Mouse (Mus musculus) ES-Bruce4 (cell line): ENCODE measurements around the gene Gtf2e1. TPM values are rescaled to one million over a fixed set of nuclear protein-coding genes. Genes with fewer than 3 reads are reported as not detected.

Experiments
- H3K27ac ChIP-seq: 2 replicates; pipeline ENCODE4 v1.5.1; 2012; ENCODE audit warnings: low read length, inconsistent platforms; ENCODE audit not compliant: insufficient read depth
- H3K27me3 ChIP-seq: 2 replicates; pipeline ENCODE4 v1.6.1; 2012; ENCODE audit warnings: mild to moderate bottlenecking, low read length, inconsistent platforms; ENCODE audit not compliant: control insufficient read depth, poor library complexity, insufficient read depth, severe bottlenecking
- H3K36me3 ChIP-seq: 2 replicates; pipeline ENCODE4 v1.6.1; 2012; ENCODE audit warnings: inconsistent platforms, mild to moderate bottlenecking, low read length, moderate library complexity; ENCODE audit not compliant: control insufficient read depth, poor library complexity, insufficient read depth, severe bottlenecking
- H3K4me1 ChIP-seq: one replicate; pipeline ENCODE4 v1.8.1; 2011; ENCODE audit warnings: low read length; ENCODE audit not compliant: control insufficient read depth, insufficient read depth
- H3K4me3 ChIP-seq: 2 replicates; pipeline ENCODE4 v1.5.1; 2011; ENCODE audit warnings: low read depth, mild to moderate bottlenecking, low read length
- H3K9ac ChIP-seq: 2 replicates; pipeline ENCODE4 v1.6.1; 2012; ENCODE audit warnings: low read depth, mild to moderate bottlenecking, inconsistent platforms; ENCODE audit not compliant: poor library complexity, severe bottlenecking
- H3K9me3 ChIP-seq: replicated peaks from 2 replicates; pipeline ENCODE4 v1.6.1; 2012; ENCODE audit warnings: mild to moderate bottlenecking, low read length, inconsistent platforms; ENCODE audit not compliant: control insufficient read depth, poor library complexity, insufficient read depth, severe bottlenecking
- CTCF ChIP-seq: IDR thresholded peaks from one replicate; pipeline ENCODE4 v1.8.1; 2011; ENCODE audit warnings: low read depth, low read length
- EP300 ChIP-seq: IDR thresholded peaks from 2 replicates; pipeline ENCODE4 v1.6.1; 2011; ENCODE audit warnings: low read depth, low read length; ENCODE audit not compliant: insufficient read depth
- POLR2A ChIP-seq: IDR thresholded peaks from one replicate; pipeline ENCODE4 v1.8.1; 2011; ENCODE audit warnings: low read length; ENCODE audit not compliant: insufficient read depth
- polyA plus RNA-seq: library from polyadenylated mRNA; stranded (reverse); fragments of >200 nt; gene quantifications from 2 replicates; pipeline ENCODE4 v1.2.4, GENCODE M21; 2011; ENCODE audit warnings: low read depth; ENCODE audit not compliant: missing spikeins, insufficient read depth, insufficient read length

Gtf2e1 gene
- polyA plus RNA-seq, 1 experiment, result 68.9 TPM

DNA sequence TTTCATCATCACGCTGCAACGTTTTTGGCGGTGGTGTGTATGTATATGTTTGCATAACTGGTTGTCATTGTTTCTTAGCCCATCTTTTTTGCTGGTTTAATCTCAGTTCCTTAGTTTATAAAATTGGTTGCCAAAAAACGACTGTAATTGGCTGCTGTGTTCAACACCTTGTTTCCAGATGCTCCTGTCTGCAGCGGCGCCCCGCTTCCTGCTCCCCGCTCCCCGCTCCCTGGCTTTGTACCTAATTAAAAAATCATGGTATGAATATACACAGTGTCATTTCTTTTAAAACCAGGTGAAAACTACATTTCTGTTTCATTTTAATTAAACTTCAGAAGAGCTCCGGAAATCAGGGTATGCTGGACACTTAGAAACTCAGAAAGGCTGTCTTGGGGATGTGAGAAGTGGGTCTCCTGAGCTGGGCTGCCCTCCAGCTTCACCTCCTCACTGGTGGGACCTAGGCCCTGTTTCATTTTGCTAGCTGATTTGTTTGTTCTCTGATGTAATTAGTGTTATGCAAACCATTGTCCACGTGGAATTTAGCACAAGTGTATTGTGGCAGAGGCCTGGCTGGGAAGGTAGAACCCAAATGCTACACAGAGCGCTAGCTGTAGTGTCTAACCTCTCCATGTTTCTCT, 32.6 kb upstream of the Gtf2e1 start:
- no peaks in the 10 kb centered on the region for H3K4me1 ChIP-seq
- TF ChIP-seq CTCF, result no peak
- TF ChIP-seq EP300, result no peak
- no peak for TF ChIP-seq POLR2A
- H3K9ac ChIP-seq, result no peak overlapping the region
- H3K27ac ChIP-seq, result no peak overlapping the region
- no peaks in the 10 kb centered on the region for H3K27me3 ChIP-seq
- no peak overlapping the region for H3K4me3 ChIP-seq
- H3K36me3 ChIP-seq, result no peaks in the 10 kb centered on the region
- no peaks in the 10 kb centered on the region; the same call in 1 of the 2 replicates for H3K9me3 ChIP-seq

DNA sequence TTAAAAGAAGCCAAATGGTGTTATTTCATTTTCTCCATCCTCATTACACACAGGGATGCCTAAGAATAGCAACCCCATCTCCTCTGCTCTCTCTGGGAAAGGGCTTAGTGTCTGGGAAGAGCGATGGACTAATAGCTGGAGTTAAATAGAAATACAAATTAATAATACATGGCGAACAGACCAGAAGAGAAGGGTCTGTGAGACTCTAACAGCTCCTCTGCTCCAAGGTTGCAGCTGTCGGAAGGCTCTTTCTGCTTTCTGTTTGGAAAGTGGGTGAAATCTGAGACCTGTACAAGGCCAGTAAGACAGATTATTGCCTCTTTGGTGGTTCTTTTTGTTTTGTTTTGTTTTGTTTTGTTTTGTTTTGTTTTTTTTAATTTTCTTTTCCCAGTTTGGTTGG, 32.0 kb upstream of the Gtf2e1 start:
- Histone ChIP-seq H3K9ac (no peak overlapping the region), H3K4me1 (no peaks in the 10 kb centered on the region), H3K9me3 (no peaks in the 10 kb centered on the region; the same call in 1 of the 2 replicates), H3K27ac (no peak overlapping the region), H3K27me3 (no peaks in the 10 kb centered on the region), H3K36me3 (no peaks in the 10 kb centered on the region), H3K4me3 (no peak overlapping the region)
- TF ChIP-seq EP300 (no peak), CTCF (no peak), POLR2A (no peak)

DNA sequence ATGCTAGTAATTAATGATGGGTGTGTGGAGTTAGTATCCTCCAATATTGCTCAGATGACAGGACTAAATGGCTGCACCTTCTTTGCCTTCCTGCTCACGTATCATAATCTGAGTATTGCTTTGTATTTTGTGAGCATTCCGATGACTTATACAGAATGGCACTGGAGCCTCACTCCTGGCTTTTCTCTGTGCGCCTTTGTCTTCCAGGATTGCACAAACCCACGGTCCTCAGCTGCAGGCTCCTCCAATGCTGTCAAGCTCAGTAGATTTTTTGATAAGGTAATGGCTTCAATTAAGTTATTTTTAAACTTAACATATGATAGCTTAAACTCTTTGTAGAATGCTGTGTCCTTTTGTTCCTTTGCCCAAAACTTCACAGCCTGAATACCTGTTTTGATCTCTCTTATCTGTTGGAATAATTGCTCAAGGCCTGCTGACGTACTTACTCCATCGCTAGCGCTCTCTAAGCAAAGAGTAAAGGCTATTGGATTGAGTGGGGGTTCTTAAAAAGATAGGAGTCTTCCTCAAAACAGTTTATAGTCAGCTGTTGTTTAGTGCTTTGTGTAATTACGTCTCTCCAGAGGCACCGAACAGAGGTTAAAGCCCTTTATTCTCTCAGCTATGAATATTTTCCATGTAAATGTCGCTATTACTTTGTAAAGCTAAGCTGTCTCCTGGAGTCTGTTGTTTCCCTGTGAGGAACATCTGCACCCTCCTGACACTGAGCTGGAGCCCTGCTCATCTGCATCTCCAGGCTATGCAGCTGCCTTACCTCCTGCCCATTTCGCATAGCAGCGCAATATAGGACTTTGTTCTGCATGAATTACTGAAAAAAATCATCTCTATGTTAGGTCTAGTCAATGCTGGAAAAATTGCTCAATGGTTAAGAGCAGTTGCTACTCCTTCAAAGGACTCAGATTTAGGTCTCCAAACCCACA, 27.8 kb upstream of the Gtf2e1 start:
- no peak overlapping the region for H3K4me3 ChIP-seq

DNA sequence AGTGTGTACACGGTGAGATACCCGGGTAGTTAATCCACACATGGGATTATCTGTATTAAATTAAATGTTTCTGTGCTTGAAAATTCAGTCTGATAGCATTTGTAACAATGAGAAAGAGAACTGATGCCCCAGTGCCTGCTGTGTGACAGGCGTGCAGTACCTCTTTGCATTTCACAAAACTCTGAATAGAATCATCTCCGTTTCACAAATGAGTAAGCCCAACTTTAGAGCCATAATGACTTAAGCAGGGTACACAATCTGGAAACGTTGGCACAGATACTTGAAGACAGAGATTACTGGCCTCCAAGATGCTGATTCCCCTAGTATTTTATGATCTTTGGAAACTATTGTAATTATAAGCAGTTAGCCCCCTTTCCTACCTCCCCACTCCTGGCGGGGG, 26.5 kb upstream of the Gtf2e1 start:
- TF ChIP-seq EP300, result no peak
- TF ChIP-seq POLR2A, result no peak
- TF ChIP-seq CTCF, result no peak
- Histone ChIP-seq H3K9me3 (no peaks in the 10 kb centered on the region), H3K4me3 (no peak overlapping the region), H3K9ac (no peak overlapping the region), H3K36me3 (no peaks in the 10 kb centered on the region), H3K27me3 (no peaks in the 10 kb centered on the region), H3K27ac (no peak overlapping the region), H3K4me1 (no peaks in the 10 kb centered on the region)

More for the DNA sequence above, 27.8 kb upstream of the Gtf2e1 start:
- Histone ChIP-seq H3K27ac (no peak overlapping the region), H3K4me1 (no peaks in the 10 kb centered on the region), H3K36me3 (no peaks in the 10 kb centered on the region), H3K27me3 (no peaks in the 10 kb centered on the region), H3K9ac (no peak overlapping the region), H3K9me3 (no peaks in the 10 kb centered on the region)
- no peak for TF ChIP-seq EP300
- no peak for TF ChIP-seq CTCF
- no peak for TF ChIP-seq POLR2A

DNA sequence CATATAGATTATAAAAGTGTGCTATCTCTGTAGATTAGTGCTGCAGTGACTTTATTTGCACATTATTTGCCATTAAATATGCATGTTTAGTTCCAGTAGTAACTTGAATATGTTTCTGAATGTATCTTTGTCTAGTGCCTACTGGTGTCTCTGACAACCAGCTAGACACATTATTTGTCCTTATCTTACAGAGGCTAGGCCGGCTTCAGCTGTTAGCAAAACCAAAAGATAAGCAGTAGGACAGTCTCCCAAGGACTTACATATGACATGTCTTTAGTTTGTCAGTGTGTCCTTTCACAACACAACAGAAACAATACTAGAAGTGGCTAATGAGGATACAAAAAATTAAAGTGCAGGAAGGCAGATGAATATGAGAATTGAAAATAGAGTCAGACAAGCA, 25.5 kb upstream of the Gtf2e1 start:
- no peaks in the 10 kb centered on the region for H3K4me1 ChIP-seq
- no peaks in the 10 kb centered on the region for H3K36me3 ChIP-seq
- H3K27ac ChIP-seq, result no peak overlapping the region
- H3K4me3 ChIP-seq, result no peak overlapping the region
- no peaks in the 10 kb centered on the region for H3K27me3 ChIP-seq
- TF ChIP-seq EP300 (no peak), CTCF (no peak), POLR2A (no peak)
- no peak overlapping the region for H3K9ac ChIP-seq
- H3K9me3 ChIP-seq, result no peaks in the 10 kb centered on the region

DNA sequence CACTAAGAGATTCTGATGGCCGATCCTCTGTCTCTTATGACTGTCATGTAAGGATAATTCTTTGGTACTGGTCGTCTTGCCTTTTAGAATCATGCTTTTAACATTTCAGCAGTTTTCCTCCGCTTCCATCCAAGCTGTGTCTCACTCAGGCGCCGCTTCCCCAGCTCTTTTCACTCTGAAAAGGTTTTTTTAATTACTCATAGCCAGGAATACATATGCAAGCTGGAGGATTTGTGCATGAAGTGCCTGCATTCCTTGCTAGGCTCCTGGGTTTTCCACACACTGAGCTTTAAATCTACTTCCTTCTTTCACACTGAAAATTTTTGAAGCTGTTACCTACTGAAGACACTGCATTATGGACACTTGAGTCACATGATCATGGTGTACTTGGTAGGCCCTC, 23.4 kb upstream of the Gtf2e1 start:
- H3K36me3 ChIP-seq, result no peaks in the 10 kb centered on the region
- H3K9me3 ChIP-seq, result no peaks in the 10 kb centered on the region
- H3K27ac ChIP-seq, result no peak overlapping the region
- no peaks in the 10 kb centered on the region for H3K4me1 ChIP-seq
- no peaks in the 10 kb centered on the region for H3K27me3 ChIP-seq
- no peak for TF ChIP-seq POLR2A
- no peak for TF ChIP-seq EP300
- TF ChIP-seq CTCF, result no peak
- no peak overlapping the region for H3K9ac ChIP-seq
- H3K4me3 ChIP-seq, result no peak overlapping the region
